Mouse (Mus musculus): ENCODE results near the gene Agbl2.

Agbl2 gene

GRCm38 (mm10) chr2:90782458-90782857 lies at the start of gene Agbl2:
Gene Agbl2, plus strand, starts transcription at chr2:90782727.
- DNase-seq (ENCODE audit: low read depth, low spot score) = peak; percentile 74

- DNase-seq (ENCODE audit: low read depth, low spot score) = no peak
Measured at GRCm38 (mm10) chr2:90735326-90735725, 47.2 kb upstream of the Agbl2 start.

GRCm38 (mm10) chr2:90738801-90739200 lies 43.7 kb upstream of the Agbl2 start:
- DNase-seq (ENCODE audit: low read depth, low spot score) = no peak

GRCm38 (mm10) chr2:90739327-90739726 lies 43.2 kb upstream of the Agbl2 start:
- no peak for DNase-seq (ENCODE audit: low read depth, low spot score)

- DNase-seq (ENCODE audit: low read depth, low spot score) = no peak
Measured at GRCm38 (mm10) chr2:90739921-90740320, 42.6 kb upstream of the Agbl2 start.

- DNase-seq (ENCODE audit: low read depth, low spot score) = peak; percentile 38
Measured at GRCm38 (mm10) chr2:90744285-90745052, 38.1 kb upstream of the Agbl2 start.

GRCm38 (mm10) chr2:90745053-90745678 lies 37.4 kb upstream of the Agbl2 start, which contains the start of gene Fnbp4:
Gene Fnbp4, plus strand, starts transcription at chr2:90745370.
- peak; percentile 99 for DNase-seq (ENCODE audit: low read depth, low spot score)

GRCm38 (mm10) chr2:90745740-90746537 lies 36.6 kb upstream of the Agbl2 start:
- peak; percentile 16 for DNase-seq (ENCODE audit: low read depth, low spot score)

GRCm38 (mm10) chr2:90746538-90746865 lies 36.0 kb upstream of the Agbl2 start:
- no peak for DNase-seq (ENCODE audit: low read depth, low spot score)

GRCm38 (mm10) chr2:90747131-90747530 lies 35.4 kb upstream of the Agbl2 start:
- no peak for DNase-seq (ENCODE audit: low read depth, low spot score)

- DNase-seq (ENCODE audit: low read depth, low spot score) = peak; percentile 25
Measured at GRCm38 (mm10) chr2:90749676-90750459, 32.7 kb upstream of the Agbl2 start.

- no peak for DNase-seq (ENCODE audit: low read depth, low spot score)
Measured at GRCm38 (mm10) chr2:90753565-90753964, 29.0 kb upstream of the Agbl2 start.

GRCm38 (mm10) chr2:90754188-90754587 lies 28.3 kb upstream of the Agbl2 start:
- no peak for DNase-seq (ENCODE audit: low read depth, low spot score)

- DNase-seq (ENCODE audit: low read depth, low spot score) = no peak
Measured at GRCm38 (mm10) chr2:90765123-90765522, 17.4 kb upstream of the Agbl2 start.

- no peak for DNase-seq (ENCODE audit: low read depth, low spot score)
Measured at GRCm38 (mm10) chr2:90781323-90781722, 1.2 kb upstream of the Agbl2 start.

GRCm38 (mm10) chr2:90781938-90782337 lies 589 bp upstream of the Agbl2 start:
- peak; percentile 23 for DNase-seq (ENCODE audit: low read depth, low spot score)

- DNase-seq (ENCODE audit: low read depth, low spot score) = peak; percentile 15
Measured at GRCm38 (mm10) chr2:90782901-90783486, 467 bp downstream of the Agbl2 start.

GRCm38 (mm10) chr2:90788126-90788525 lies 5.6 kb downstream of the Agbl2 start:
- DNase-seq (ENCODE audit: low read depth, low spot score) = no peak

- DNase-seq (ENCODE audit: low read depth, low spot score) = peak; percentile 51
Measured at GRCm38 (mm10) chr2:90808241-90809126, 26.0 kb downstream of the Agbl2 start.

- DNase-seq (ENCODE audit: low read depth, low spot score) = no peak
Measured at GRCm38 (mm10) chr2:90810751-90811150, 28.2 kb downstream of the Agbl2 start.
